Mouse (Mus musculus): ENCODE data around the gene Tmem116. TPM values are rescaled to one million over a fixed set of nuclear protein-coding genes. Genes with fewer than 3 reads are reported as not detected.
"Not testable (repeated sequence)": the region's sequence is repeated elsewhere in the genome, so short reads cannot be mapped to it uniquely, and the experiment has no call there.

The Tmem116 gene
- total RNA-seq, 2 experiments from 2014 or later, result 2.9 to 5.6 TPM

- no peak for DNase-seq (ENCODE audit: low spot score in 2 of 2)
Measured at GRCm38 (mm10) chr5:121462171-121462502, 10.4 kb downstream of the Tmem116 start.

- DNase-seq (ENCODE audit: low spot score in 2 of 2), result no peak
Measured at GRCm38 (mm10) chr5:121462967-121463366, 11.3 kb downstream of the Tmem116 start.

- DNase-seq (ENCODE audit: low spot score in 2 of 2), result no peak
Measured at GRCm38 (mm10) chr5:121463601-121464250, 12.0 kb downstream of the Tmem116 start.

GRCm38 (mm10) chr5:121469566-121469965, 17.9 kb downstream of the Tmem116 start:
- no peak for DNase-seq (ENCODE audit: low spot score in 2 of 2)

GRCm38 (mm10) chr5:121472411-121472810, 20.7 kb downstream of the Tmem116 start:
- no peak for DNase-seq (ENCODE audit: low spot score in 2 of 2)

GRCm38 (mm10) chr5:121474610-121475009, 22.9 kb downstream of the Tmem116 start:
- DNase-seq (ENCODE audit: low spot score in 2 of 2), result no peak

- no peak for DNase-seq (ENCODE audit: low spot score in 2 of 2)
Measured at GRCm38 (mm10) chr5:121476040-121476439, 24.3 kb downstream of the Tmem116 start.

GRCm38 (mm10) chr5:121477680-121478079, 26.0 kb downstream of the Tmem116 start:
- no peak for DNase-seq (ENCODE audit: low spot score in 2 of 2)

- no peak for DNase-seq (ENCODE audit: low spot score in 2 of 2)
Measured at GRCm38 (mm10) chr5:121484801-121485200, 33.1 kb downstream of the Tmem116 start.

- no peak for DNase-seq (ENCODE audit: low spot score in 2 of 2)
Measured at GRCm38 (mm10) chr5:121493305-121493704, 41.6 kb downstream of the Tmem116 start.

- no peak for DNase-seq (ENCODE audit: low spot score in 2 of 2)
Measured at GRCm38 (mm10) chr5:121500719-121501118, 49.0 kb downstream of the Tmem116 start.

- not testable (repeated sequence) for DNase-seq (ENCODE audit: low spot score in 2 of 2)
Measured at GRCm38 (mm10) chr5:121501424-121501996, 49.8 kb downstream of the Tmem116 start.

- DNase-seq (ENCODE audit: low spot score in 2 of 2), result no peak
Measured at GRCm38 (mm10) chr5:121503231-121503630, 51.5 kb downstream of the Tmem116 start, which contains the start of gene Adam1b. TSS of gene Adam1b (minus strand) at chr5:121503435.

GRCm38 (mm10) chr5:121506846-121507245, 55.2 kb downstream of the Tmem116 start:
- no peak for DNase-seq (ENCODE audit: low spot score in 2 of 2)

GRCm38 (mm10) chr5:121510009-121510408, 58.3 kb downstream of the Tmem116 start:
- DNase-seq (ENCODE audit: low spot score in 2 of 2), result no peak

- no peak for DNase-seq (ENCODE audit: low spot score in 2 of 2)
Measured at GRCm38 (mm10) chr5:121518983-121519382, 67.3 kb downstream of the Tmem116 start.

- not testable (repeated sequence) for DNase-seq (ENCODE audit: low spot score in 2 of 2)
Measured at GRCm38 (mm10) chr5:121519758-121520157, 68.1 kb downstream of the Tmem116 start.

- DNase-seq (ENCODE audit: low spot score in 2 of 2), result no peak
Measured at GRCm38 (mm10) chr5:121525774-121526450, 74.2 kb downstream of the Tmem116 start.

GRCm38 (mm10) chr5:121526526-121526925, 74.8 kb downstream of the Tmem116 start:
- no peak for DNase-seq (ENCODE audit: low spot score in 2 of 2)

- peak in 1 of 2 experiments; percentile 7 for DNase-seq (ENCODE audit: low spot score in 2 of 2)
Measured at GRCm38 (mm10) chr5:121526961-121527360, 75.3 kb downstream of the Tmem116 start.

GRCm38 (mm10) chr5:121534521-121534920, 82.8 kb downstream of the Tmem116 start:
- DNase-seq (ENCODE audit: low spot score in 2 of 2), result no peak

- no peak for DNase-seq (ENCODE audit: low spot score in 2 of 2)
Measured at GRCm38 (mm10) chr5:121535116-121535515, 83.4 kb downstream of the Tmem116 start.

Data from adrenal gland, postnatal 4 days (tissue).